Mouse (Mus musculus): ENCODE measurements at regions not wholly inside any gene's neighbourhood (a gene's known extent, or its start where the extent isn't known, plus 50 kb on each side); places are given as distances from the start of the nearest gene placed in this dataset.

GRCm38 (mm10) chr14:64572756-64573155, 468.7 kb downstream of the Prss52 start:
- TF ChIP-seq CTCF (IDR thresholded peaks at IDR 0.05; ENCODE audit: extremely low read depth, insufficient read depth, insufficient read length, insufficient replicate concordance) (no peak), POLR2A (IDR thresholded peaks at IDR 0.05; ENCODE audit: low read depth, low read length) (no peak)

Data from spleen, adult 2 months (tissue).